Comparison of ENCODE assay signal across 23 mouse cellular contexts in the genomic region with DNA sequence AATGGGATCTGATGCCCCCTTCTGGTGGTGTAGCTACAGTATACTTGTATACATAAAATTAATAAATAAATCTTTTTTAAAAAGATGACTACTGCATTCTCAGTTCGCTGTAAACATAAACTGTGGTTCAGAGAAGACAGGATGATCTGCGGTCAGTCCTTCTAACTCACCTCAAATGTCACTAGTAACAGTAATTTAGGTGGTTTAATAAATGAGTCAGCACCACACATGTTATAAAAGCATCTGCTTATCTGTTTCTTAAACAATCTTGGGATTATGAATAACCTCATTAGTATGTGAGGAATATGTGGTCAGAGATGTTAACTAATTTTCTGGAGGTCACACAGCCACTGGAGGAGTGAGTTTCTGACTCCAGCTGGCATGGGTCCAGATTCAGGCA.
"Had no signal": no experiment of that assay in that cellular context is flagged by ENCODE, and none has a peak within 500 bp of the region (broad histone marks: within the 10 kb centered on the region; RNA-seq: fewer than 3 reads in every experiment).

No protein-coding gene starts in this region.

- H3K36me3 ChIP-seq: kidney, embryonic 15.5 days; limb, embryonic 10.5 days; limb, embryonic 13.5 days; liver, embryonic 12.5 days; liver, embryonic 15.5 days; midbrain, embryonic 12.5 days; midbrain, embryonic 15.5 days; neural tube, embryonic 12.5 days; neural tube, embryonic 15.5 days; stomach, embryonic 15.5 days had no signal

- H3K9me3 ChIP-seq: kidney, embryonic 15.5 days; limb, embryonic 10.5 days; liver, embryonic 12.5 days; liver, embryonic 15.5 days; midbrain, embryonic 12.5 days; midbrain, embryonic 15.5 days; neural tube, embryonic 12.5 days; neural tube, embryonic 15.5 days; stomach, embryonic 15.5 days had no signal

- ATAC-seq: liver, embryonic 12.5 days; midbrain, embryonic 15.5 days had no signal

- H3K27me3 ChIP-seq: kidney, embryonic 15.5 days; limb, embryonic 13.5 days; liver, embryonic 12.5 days; liver, embryonic 15.5 days; midbrain, embryonic 15.5 days; neural tube, embryonic 12.5 days; neural tube, embryonic 15.5 days; stomach, embryonic 15.5 days had no signal

- H3K4me2 ChIP-seq: kidney, embryonic 15.5 days; limb, embryonic 13.5 days; liver, embryonic 12.5 days; liver, embryonic 15.5 days; midbrain, embryonic 12.5 days; midbrain, embryonic 15.5 days; neural tube, embryonic 12.5 days; neural tube, embryonic 15.5 days; stomach, embryonic 15.5 days had no signal

- DNase-seq: kidney, adult 8-10 months; kidney, postnatal 10 days; kidney, postnatal 36 days; layer of hippocampus, adult 9-11 months; liver; lung, adult 2 months; lung, postnatal 14 days; lung, postnatal 4 days; retina, postnatal 1 day; right cerebral cortex, postnatal 25 days; spleen, adult 18-20 months; thymus, adult 18-20 months; thymus, postnatal 36 days had no signal

- H3K4me3 ChIP-seq: kidney, embryonic 15.5 days; limb, embryonic 10.5 days; limb, embryonic 13.5 days; liver, embryonic 12.5 days; liver, embryonic 15.5 days; midbrain, embryonic 12.5 days; midbrain, embryonic 15.5 days; neural tube, embryonic 12.5 days; neural tube, embryonic 15.5 days; stomach, embryonic 15.5 days had no signal

- H3K4me1 ChIP-seq: kidney, embryonic 15.5 days; liver, embryonic 12.5 days; liver, embryonic 15.5 days; neural tube, embryonic 12.5 days; neural tube, embryonic 15.5 days; stomach, embryonic 15.5 days had no signal

- H3K9ac ChIP-seq: kidney, embryonic 15.5 days; limb, embryonic 13.5 days; liver, embryonic 12.5 days; liver, embryonic 15.5 days; midbrain, embryonic 12.5 days; midbrain, embryonic 15.5 days; neural tube, embryonic 12.5 days; neural tube, embryonic 15.5 days; stomach, embryonic 15.5 days had no signal

- H3K27ac ChIP-seq: kidney, embryonic 15.5 days; limb, embryonic 10.5 days; limb, embryonic 13.5 days; liver, embryonic 12.5 days; liver, embryonic 15.5 days; midbrain, embryonic 12.5 days; midbrain, embryonic 15.5 days; neural tube, embryonic 12.5 days; neural tube, embryonic 15.5 days; stomach, embryonic 15.5 days had no signal
